Mouse (Mus musculus) layer of hippocampus, adult 11-12 months (tissue): ENCODE measurements around the gene Mlh3.

Experiments
- DNase-seq: peaks from one replicate; pipeline ENCODE4 v3.0.0; 2022; ENCODE audit warnings: low spot score

Mlh3 gene

DNA sequence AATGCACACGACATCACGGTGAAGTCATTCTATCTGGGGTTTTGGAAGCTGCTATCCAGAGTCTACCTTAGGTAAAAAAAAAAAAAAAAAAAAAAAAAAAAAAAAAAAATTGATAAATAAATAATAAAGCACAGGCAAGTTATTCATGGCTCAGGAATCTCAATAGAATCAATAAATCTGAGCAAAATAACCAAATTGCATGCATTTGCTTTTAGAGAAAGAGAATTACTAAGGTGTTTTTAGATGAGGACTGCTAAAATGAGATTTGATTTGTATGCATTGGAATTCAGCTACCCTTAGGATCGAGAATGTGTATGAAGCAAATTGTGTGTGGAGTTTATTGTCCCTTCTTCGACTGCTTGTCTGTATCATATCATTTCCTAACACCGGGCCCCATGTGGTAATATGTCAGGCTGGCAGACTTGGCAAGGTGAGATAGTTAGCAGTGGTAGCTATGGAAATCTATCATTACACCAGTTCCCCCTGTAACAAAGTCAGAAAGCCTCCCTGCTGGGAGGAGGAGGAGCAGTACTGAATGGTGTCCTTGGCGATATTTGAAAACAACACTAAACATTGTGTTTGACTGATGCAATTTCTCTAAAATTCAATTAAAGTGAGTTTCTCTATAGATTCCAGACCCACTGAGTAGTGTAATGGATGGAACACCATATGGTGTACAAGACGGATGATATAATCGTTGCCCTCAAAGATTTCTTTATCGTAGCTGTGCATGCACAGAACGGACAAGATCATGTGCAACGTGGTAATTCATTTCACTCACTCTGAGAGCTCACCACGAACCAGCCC, 10.6 kb upstream of the Mlh3 start:
- DNase-seq: no peak

DNA sequence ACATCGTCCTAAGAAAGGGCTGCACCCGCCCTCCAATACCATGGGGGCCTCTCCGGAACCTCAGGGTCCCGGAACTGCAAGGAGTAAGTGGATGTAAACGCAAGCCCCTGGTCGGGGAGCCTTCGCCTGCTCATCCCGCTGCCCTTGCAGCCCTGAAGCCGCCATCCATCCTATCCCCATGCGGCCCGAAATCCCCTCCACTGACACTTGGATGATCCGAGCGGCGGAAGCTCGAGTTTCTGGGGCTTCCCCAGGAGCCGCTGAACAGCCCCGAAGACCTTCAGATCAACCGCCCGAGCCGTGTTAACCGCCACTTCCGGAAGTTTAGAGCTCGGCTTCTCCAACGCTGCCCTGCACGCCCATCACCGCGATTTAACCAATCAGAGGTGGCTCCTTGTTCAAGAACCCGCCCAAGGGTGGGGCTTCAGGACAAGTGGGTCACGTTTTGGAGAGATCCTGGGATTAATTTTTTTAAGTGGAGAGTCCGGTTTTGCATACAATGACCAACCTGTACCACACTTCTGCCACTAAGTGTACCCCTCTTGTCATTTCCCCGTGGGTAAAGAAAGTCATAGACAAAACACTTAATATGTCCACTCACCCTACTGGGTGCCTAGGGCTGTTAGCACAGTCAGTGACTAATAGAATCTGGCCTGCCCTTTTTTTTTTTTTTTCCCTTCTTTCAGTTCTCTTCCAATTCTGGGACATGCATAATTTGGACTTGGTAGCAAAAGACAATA, 9.9 kb upstream of the Mlh3 start:
- DNase-seq: peak; percentile 98

- DNase-seq: no peak
These were observed 9.1 kb upstream of the Mlh3 start for GRCm38 (mm10) chr12:85279396-85280080.

DNA sequence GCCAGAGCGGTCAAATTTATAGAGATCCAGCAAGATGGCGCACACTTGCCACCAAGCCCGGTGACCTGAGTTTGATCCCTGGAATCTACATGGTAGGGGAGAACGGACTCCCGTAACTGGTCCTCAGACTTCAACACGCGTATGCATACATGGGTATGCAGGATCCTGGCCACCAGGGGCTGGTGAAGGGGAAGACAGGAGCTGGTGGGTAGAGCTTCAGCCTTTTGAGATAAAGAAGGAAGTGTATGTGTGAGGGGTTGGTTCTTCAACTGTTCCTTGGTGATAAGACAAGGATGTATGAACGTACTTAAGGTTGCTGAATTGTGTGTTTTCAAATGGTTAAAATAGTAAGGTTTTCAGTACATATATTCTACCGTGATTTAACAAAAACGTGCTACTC, 8.5 kb upstream of the Mlh3 start:
- no peak for DNase-seq

DNA sequence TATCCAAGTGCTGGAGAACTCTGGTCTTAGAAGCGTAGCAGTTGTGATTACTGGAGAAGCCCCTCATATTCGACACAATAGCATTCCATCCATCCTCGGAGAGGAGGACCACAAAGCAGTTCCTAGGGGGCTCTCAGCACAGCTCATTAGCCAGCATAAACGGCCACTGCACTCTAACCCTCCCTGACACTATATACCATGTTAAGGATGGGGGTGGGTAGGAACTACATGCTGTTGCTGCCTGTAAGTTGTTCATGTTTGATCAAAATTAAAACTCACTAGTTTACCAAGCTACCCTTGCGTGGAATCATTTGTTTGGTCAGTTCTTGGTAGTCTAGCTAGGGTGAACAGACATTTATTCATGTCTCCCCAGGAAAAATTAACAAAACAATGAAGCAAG, 5.9 kb upstream of the Mlh3 start:
- DNase-seq: no peak

- DNase-seq: no peak
These were observed 3.1 kb upstream of the Mlh3 start for GRCm38 (mm10) chr12:85273508-85273907.

GRCm38 (mm10) chr12:85271843-85272206, 1.4 kb upstream of the Mlh3 start:
- no peak for DNase-seq

DNA sequence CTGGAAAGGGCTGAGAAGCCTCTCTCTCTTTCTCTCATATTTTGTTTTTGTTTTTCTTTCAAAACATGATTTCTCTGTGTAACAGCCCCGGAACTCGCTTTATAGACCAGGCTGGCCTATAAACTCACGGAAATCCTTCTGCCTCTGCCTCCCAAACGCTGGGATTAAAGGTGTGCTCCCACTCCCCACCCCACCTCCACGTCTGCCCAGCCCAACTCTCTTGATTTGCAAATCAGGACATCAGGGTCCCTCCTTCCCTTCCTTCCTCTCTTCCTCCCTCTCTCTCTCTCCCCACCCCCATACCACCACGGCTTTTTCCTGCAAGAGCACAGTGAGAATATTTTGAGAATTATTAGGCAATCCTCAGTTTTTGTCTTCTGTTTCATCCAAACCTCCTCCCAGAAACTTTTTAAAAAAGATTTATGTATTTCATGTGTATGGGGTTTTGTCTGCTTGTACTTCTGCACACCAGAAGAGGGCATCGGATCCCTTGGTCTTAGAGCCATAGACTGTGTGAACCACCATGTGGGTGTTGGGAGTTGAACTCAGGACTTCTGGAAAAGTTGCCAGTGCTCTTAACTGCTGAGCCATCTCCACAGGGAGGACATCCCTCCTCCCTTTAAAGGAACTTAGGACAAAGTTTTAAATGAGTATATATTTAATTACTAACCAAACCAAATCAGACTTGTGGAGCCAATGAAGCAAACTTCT, 888 bp upstream of the Mlh3 start:
- no peak for DNase-seq

GRCm38 (mm10) chr12:85269821-85270220, 578 bp downstream of the Mlh3 start:
- DNase-seq: no peak

DNA sequence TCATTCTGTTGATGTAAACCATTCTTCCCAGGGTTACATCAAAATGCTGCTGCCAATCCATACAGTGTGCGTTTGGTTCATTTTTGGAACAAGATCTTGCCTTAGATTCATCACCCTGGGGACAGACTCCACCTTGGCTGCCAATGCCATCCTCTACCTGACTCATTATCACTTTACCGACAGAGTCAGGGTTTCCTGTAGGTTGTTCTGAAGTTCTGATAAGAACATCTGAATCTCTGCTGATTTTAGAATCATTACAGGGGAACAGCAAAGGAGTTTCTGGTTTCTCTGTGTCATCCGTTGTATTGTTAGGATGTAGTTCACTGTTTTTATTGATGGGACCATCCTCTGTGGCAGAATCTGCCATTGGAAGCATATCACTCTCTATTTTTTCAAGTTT, 4.2 kb downstream of the Mlh3 start:
- DNase-seq: no peak

DNA sequence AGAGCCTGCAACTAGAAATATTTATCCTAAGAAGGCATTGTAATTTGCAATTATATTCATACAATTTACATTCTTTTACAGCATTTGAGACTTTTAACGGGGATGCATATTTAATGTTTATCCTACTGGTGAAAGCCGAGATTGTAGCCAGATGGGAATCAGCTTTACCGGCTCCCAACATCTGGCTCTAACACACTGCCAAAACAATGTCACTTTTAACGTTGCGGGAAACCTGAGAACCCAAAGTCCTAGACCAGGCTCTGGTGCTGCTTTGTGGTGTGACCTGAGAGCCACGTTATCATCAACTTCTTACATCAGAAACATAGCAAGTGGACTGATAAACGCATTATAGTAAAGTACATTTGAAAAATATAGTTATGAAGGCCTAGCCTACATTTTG, 5.5 kb downstream of the Mlh3 start:
- DNase-seq: no peak

DNA sequence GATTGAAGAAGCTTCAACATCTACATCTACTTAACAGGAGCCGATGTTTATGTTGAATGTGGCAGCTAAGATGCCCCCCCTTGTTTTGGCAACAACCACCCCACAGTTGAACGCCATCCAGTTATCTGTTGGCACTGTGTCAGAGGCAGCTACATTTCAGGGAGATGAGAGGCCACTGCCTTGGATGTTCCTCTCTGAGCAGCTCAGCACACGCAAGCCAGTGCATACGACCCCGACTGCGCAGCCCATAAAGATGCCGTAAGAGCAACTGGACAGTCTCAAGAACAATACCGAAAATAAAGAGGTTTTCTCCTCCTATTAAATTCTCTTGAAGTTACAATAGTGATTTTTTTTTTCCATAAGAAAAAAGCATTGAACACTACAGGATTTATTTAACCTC, 5.9 kb downstream of the Mlh3 start:
- DNase-seq: no peak

DNA sequence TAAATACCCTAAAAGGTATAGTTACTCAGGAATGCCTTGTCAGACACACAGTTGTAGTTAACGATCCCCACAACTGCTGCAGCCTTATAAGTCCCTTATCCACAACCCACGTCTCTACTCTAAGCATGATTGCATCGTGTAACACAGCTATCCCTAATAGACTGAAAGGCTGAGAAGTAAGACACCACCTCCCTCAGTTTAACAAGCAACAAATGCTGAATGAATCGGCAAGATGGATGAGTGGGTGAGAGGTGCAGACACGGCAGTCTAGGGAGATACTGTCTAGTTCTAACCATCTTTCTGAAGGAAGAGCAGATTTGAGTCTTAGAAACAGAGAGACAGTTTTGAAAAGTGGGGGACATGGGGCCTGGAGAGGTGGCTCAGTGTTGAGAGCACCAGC, 7.2 kb downstream of the Mlh3 start:
- DNase-seq: no peak

DNA sequence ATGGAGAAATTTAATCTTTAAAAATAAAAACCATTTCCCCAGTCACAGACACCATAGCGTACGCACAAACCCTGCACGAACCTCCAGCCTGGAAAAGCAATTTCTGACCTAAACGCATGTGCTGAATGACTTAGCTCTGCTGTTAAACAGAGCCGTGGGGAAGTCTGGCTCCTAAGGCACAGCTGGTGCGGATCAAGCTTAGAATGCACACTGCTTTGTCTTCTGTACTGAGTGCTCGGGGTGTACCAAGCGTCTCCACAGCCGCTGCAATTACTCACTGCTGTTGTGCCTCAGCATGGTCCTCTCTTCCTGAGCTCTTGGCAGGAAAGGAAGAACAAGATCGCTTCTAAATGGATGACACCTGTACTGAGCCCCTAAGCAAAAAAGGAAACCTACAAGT, 7.9 kb downstream of the Mlh3 start:
- DNase-seq: no peak

- DNase-seq: no peak
These were observed 13.3 kb downstream of the Mlh3 start for GRCm38 (mm10) chr12:85257008-85257639.

DNA sequence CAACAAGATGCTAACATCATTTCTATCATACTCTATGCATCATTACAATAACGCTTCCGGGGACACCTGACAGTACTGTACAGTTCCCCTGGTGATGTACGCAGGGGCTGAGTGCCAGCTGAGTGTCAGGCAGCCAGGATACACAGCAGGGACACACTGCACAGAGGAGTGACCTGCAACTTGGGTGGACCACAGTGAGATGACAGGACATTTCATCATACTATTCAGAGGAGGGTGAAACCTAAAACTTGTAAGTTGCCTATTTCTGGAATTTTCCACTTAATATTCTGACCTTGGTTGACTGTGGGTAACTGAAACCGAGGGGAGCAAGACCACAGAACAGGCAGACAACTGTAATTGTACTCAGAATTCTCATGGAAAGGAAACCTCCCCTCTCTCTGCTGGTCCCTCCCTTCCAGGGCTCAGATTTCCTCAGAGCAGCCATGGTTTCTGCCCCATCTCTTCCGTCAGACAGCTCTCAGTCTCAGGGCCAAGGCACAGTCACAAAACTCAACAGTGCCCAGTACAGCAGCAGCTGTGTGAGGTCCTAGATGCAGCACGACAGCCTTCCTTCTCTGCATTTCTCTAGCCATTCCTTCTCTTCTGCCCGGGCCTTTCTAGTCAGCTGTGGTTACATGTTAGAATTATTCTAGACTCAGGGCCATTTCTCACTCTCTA, 14.2 kb downstream of the Mlh3 start:
- no peak for DNase-seq

DNA sequence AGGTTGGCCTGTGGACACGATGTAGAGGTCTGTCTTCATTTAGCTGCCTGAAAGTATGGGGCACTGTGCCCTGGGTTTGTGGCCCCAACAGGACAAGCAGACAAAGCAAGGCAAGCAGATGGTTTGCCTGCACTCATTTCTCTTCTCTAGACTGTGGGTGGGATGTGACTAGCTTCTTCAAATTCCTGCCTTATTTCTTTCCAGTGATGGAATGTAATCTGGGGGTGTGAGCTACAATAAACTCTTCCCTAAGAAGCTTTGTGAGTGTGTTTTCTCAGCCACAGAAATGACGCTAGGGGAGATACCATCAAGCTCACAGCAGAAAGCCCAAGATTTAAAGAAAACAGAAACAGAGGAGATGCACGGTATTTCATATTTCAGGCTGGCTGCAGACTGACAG, 18.3 kb downstream of the Mlh3 start:
- no peak for DNase-seq

- no peak for DNase-seq
These were observed 32.8 kb downstream of the Mlh3 start for GRCm38 (mm10) chr12:85237553-85237952.

GRCm38 (mm10) chr12:85233376-85234358, 36.7 kb downstream of the Mlh3 start:
- no peak for DNase-seq
